Mouse (Mus musculus) myocyte (in vitro differentiated cells): ENCODE measurements around the gene Xrra1. TPM values are rescaled to one million over a fixed set of nuclear protein-coding genes. Genes with fewer than 3 reads are reported as not detected.
"Not testable (repeated sequence)": the region's sequence is repeated elsewhere in the genome, so short reads cannot be mapped to it uniquely, and the experiment has no call there.

Source experiments
- H3K27me3 ChIP-seq: one replicate; pipeline ENCODE4 v1.6.1; 2011; ENCODE audit not compliant: control insufficient read depth, insufficient read depth, insufficient read length
- H3K36me3 ChIP-seq: one replicate; pipeline ENCODE4 v1.6.1; 2011; ENCODE audit not compliant: control insufficient read depth, insufficient read depth
- H3K4me2 ChIP-seq: one replicate; pipeline ENCODE4 v1.6.1; 2011; ENCODE audit warnings: low read depth, control low read depth
- H3K4me3 ChIP-seq: one replicate; pipeline ENCODE4 v1.5.1; 2011; ENCODE audit warnings: mild to moderate bottlenecking, control low read depth, moderate library complexity
- H3K79me2 ChIP-seq: one replicate; pipeline ENCODE4 v1.6.1; 2011; ENCODE audit not compliant: control insufficient read depth, insufficient read depth
- H3ac ChIP-seq: one replicate; pipeline ENCODE4 v1.6.1; 2011; ENCODE audit not compliant: control insufficient read depth, insufficient read length
- CEBPB ChIP-seq: IDR thresholded peaks from 2 replicates; pipeline ENCODE4 v1.6.1; 2011; ENCODE audit warnings: mild to moderate bottlenecking, moderate library complexity; ENCODE audit not compliant: poor library complexity, insufficient read depth, severe bottlenecking
- E2F4 ChIP-seq: IDR thresholded peaks from one replicate; pipeline ENCODE4 v1.6.1; 2011; ENCODE audit warnings: mild to moderate bottlenecking, control low read depth, moderate library complexity; ENCODE audit not compliant: insufficient read depth
- MAX ChIP-seq: IDR thresholded peaks from one replicate; pipeline ENCODE4 v1.6.1; 2011; ENCODE audit warnings: low read depth, mild to moderate bottlenecking, control low read depth
- MYOD1 ChIP-seq, 3 experiments: IDR thresholded peaks; one replicate each; pipeline ENCODE4 v1.6.1; 2011; ENCODE audit warnings: control low read depth in 2 of 3, low read depth in 2 of 3, mild to moderate bottlenecking in 2 of 3, moderate library complexity in 1 of 3; ENCODE audit not compliant: insufficient read length in 2 of 3, control insufficient read depth in 1 of 3
- MYOG ChIP-seq, 3 experiments: IDR thresholded peaks; one replicate each; pipeline ENCODE4 v1.6.1; 2011; ENCODE audit warnings: control low read depth in 2 of 3, low read depth in 2 of 3, mild to moderate bottlenecking in 2 of 3; ENCODE audit not compliant: insufficient read length in 2 of 3, control insufficient read depth in 1 of 3, insufficient read depth in 1 of 3
- POLR2A ChIP-seq: IDR thresholded peaks from one replicate; pipeline ENCODE4 v1.6.1; 2011; ENCODE audit warnings: low read depth, mild to moderate bottlenecking, control low read depth, moderate library complexity; ENCODE audit not compliant: insufficient read length
- POLR2AphosphoS2 ChIP-seq: IDR thresholded peaks from one replicate; pipeline ENCODE4 v1.6.1; 2011; ENCODE audit warnings: low read depth, control low read depth; ENCODE audit not compliant: insufficient read length
- REST ChIP-seq: IDR thresholded peaks from one replicate; pipeline ENCODE4 v1.6.1; 2011; ENCODE audit warnings: mild to moderate bottlenecking, control low read depth, moderate library complexity; ENCODE audit not compliant: insufficient read depth, insufficient read length
- SRF ChIP-seq: IDR thresholded peaks from one replicate; pipeline ENCODE4 v1.6.1; 2011; ENCODE audit warnings: low read depth; ENCODE audit not compliant: control insufficient read depth, insufficient read length
- TCF12 ChIP-seq: IDR thresholded peaks from one replicate; pipeline ENCODE4 v1.6.1; 2011; ENCODE audit warnings: mild to moderate bottlenecking, control low read depth; ENCODE audit not compliant: poor library complexity, insufficient read depth, severe bottlenecking
- TCF3 ChIP-seq: IDR thresholded peaks from one replicate; pipeline ENCODE4 v1.6.1; 2011; ENCODE audit warnings: low read depth, control low read depth; ENCODE audit not compliant: insufficient read length
- USF1 ChIP-seq: IDR thresholded peaks from one replicate; pipeline ENCODE4 v1.6.1; 2011; ENCODE audit warnings: low read depth, mild to moderate bottlenecking, control low read depth, moderate library complexity
- polyA plus RNA-seq: library from polyadenylated mRNA; unstranded; fragments of >200 nt; fragmentation: generic; extraction: Trizol; gene quantifications from one replicate; pipeline ENCODE4 v1.2.1, GENCODE M21; 2012; ENCODE audit warnings: missing spikeins

Xrra1 gene
- polyA plus RNA-seq, 1 experiment: 0.31 TPM

- no peaks in the 10 kb centered on the region for H3K79me2 ChIP-seq
- H3K36me3 ChIP-seq: peaks cover 14% of the 10 kb centered on the region
- H3K27me3 ChIP-seq: no peaks in the 10 kb centered on the region
- H3ac ChIP-seq: no peak overlapping the region
- H3K4me3 ChIP-seq: no peak overlapping the region
- no peak for TF ChIP-seq POLR2AphosphoS2
- TF ChIP-seq E2F4: no peak
- TF ChIP-seq TCF12: no peak
- no peak for TF ChIP-seq REST
- TF ChIP-seq POLR2A: no peak
- TF ChIP-seq CEBPB: no peak
- no peak for TF ChIP-seq SRF
- no peak for TF ChIP-seq MAX
- no peak for TF ChIP-seq USF1
- no peak for TF ChIP-seq TCF3
- no peak for TF ChIP-seq MYOD1 (IDR thresholded peaks at IDR 0.05; ENCODE audit: control insufficient read depth in 1 of 3, insufficient read length in 2 of 3, low read depth in 2 of 3)
- TF ChIP-seq MYOG (IDR thresholded peaks at IDR 0.05; ENCODE audit: control insufficient read depth in 1 of 3, insufficient read depth in 1 of 3, insufficient read length in 2 of 3, low read depth in 2 of 3): no peak
- no peak overlapping the region for H3K4me2 ChIP-seq
These were observed 76.8 kb downstream of the Xrra1 start for GRCm38 (mm10) chr7:99935758-99936157.

GRCm38 (mm10) chr7:99940669-99941068 lies 81.8 kb downstream of the Xrra1 start:
- TF ChIP-seq REST: no peak
- no peak for TF ChIP-seq USF1
- no peak for TF ChIP-seq POLR2A
- no peak for TF ChIP-seq MYOD1 (IDR thresholded peaks at IDR 0.05; ENCODE audit: control insufficient read depth in 1 of 3, insufficient read length in 2 of 3, low read depth in 2 of 3)
- Histone ChIP-seq H3K27me3 (no peaks in the 10 kb centered on the region), H3K36me3 (peaks cover 11% of the 10 kb centered on the region), H3K4me2 (no peak overlapping the region), H3ac (no peak overlapping the region), H3K4me3 (no peak overlapping the region), H3K79me2 (no peaks in the 10 kb centered on the region)

GRCm38 (mm10) chr7:99944520-99944919 lies 85.6 kb downstream of the Xrra1 start:
- Histone ChIP-seq H3K4me3 (no peak overlapping the region), H3K36me3 (peaks cover 11% of the 10 kb centered on the region), H3K27me3 (no peaks in the 10 kb centered on the region), H3ac (no peak overlapping the region), H3K79me2 (no peaks in the 10 kb centered on the region), H3K4me2 (no peak overlapping the region)
- no peak for TF ChIP-seq TCF12
- TF ChIP-seq MYOD1 (IDR thresholded peaks at IDR 0.05; ENCODE audit: control insufficient read depth in 1 of 3, insufficient read length in 2 of 3, low read depth in 2 of 3): no peak
- TF ChIP-seq POLR2A: no peak
- no peak for TF ChIP-seq MAX
- no peak for TF ChIP-seq USF1
- no peak for TF ChIP-seq SRF
- no peak for TF ChIP-seq MYOG (IDR thresholded peaks at IDR 0.05; ENCODE audit: control insufficient read depth in 1 of 3, insufficient read depth in 1 of 3, insufficient read length in 2 of 3, low read depth in 2 of 3)
- no peak for TF ChIP-seq CEBPB
- TF ChIP-seq TCF3: no peak
- TF ChIP-seq POLR2AphosphoS2: no peak
- no peak for TF ChIP-seq E2F4
- no peak for TF ChIP-seq REST

GRCm38 (mm10) chr7:99945012-99945411 lies 86.1 kb downstream of the Xrra1 start:
- H3K4me3 ChIP-seq, H3K79me2 ChIP-seq, H3K4me2 ChIP-seq, H3ac ChIP-seq, H3K27me3 ChIP-seq: not testable (repeated sequence)
- H3K36me3 ChIP-seq: peaks cover 11% of the 10 kb centered on the region

GRCm38 (mm10) chr7:99945939-99946338 lies 87.0 kb downstream of the Xrra1 start:
- H3K4me3 ChIP-seq: no peak overlapping the region
- H3K4me2 ChIP-seq: no peak overlapping the region
- peaks cover 7% of the 10 kb centered on the region for H3K36me3 ChIP-seq
- no peaks in the 10 kb centered on the region for H3K27me3 ChIP-seq
- TF ChIP-seq POLR2A: no peak
- no peak for TF ChIP-seq SRF
- TF ChIP-seq MAX: no peak
- no peak for TF ChIP-seq MYOG (IDR thresholded peaks at IDR 0.05; ENCODE audit: control insufficient read depth in 1 of 3, insufficient read depth in 1 of 3, insufficient read length in 2 of 3, low read depth in 2 of 3)
- TF ChIP-seq TCF3: no peak
- TF ChIP-seq TCF12: no peak
- no peak for TF ChIP-seq E2F4
- TF ChIP-seq POLR2AphosphoS2: no peak
- TF ChIP-seq USF1: no peak
- no peak for TF ChIP-seq REST
- TF ChIP-seq MYOD1 (IDR thresholded peaks at IDR 0.05; ENCODE audit: control insufficient read depth in 1 of 3, insufficient read length in 2 of 3, low read depth in 2 of 3): no peak
- H3ac ChIP-seq: no peak overlapping the region
- no peaks in the 10 kb centered on the region for H3K79me2 ChIP-seq
